Mouse (Mus musculus) c-Kit-negative CD71-positive TER-119-positive erythroid progenitor cells, embryonic 14.5 days (primary cell): ENCODE data around the gene Fam186b.

Experiments
- DNase-seq: peaks from one replicate; pipeline ENCODE4 v3.0.0-alpha.2; 2013; ENCODE audit warnings: low read depth, low spot score

The Fam186b gene

DNA sequence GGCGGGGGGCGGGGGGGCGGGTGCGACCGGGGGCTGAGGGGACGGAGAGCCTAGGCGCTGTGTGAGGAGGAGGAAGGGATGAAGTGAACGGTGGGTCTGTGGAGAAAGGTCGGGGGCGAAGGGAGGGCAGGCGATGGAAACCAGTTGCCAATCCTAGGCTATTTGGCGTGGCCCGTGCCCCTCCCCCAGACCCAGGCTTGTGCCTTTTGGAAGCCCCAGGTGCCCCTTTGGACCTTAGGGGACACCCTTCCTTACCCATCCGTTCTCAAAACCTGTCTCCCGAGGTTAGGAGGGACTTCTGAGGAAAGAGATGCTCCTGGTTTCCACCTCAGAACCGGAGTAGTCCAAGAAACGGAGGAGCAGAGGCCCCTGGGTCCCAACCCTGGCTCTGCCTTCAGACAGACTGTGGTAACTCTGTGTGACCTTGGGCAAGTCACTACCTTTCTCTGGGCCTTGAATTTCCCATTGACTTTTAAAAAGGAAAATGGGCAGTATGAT is at the start of gene Fam186b:
Fam186b (minus strand) TSS at position 405 of the 498 bp plus-strand sequence.
- DNase-seq: no peak

DNA sequence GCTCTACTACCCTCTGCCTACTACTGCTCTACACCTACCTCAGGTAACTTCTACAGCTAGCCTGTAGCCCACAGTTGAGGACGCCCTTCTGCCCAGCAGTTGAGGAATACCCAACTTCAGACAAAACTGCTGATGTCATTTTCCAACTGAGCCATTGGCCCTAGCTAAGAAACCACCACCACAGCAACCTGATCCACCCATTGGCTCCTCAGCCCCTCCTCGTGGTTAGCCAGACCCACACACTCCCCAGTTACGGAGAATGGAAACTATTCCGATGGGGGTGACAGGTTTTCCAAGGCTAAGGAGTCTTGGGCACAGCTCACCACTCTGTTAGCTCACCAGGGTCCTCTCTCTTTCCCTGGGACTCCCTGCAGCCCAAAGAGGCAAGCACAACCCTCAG is 49.3 kb upstream of the Fam186b start:
- no peak for DNase-seq

DNA sequence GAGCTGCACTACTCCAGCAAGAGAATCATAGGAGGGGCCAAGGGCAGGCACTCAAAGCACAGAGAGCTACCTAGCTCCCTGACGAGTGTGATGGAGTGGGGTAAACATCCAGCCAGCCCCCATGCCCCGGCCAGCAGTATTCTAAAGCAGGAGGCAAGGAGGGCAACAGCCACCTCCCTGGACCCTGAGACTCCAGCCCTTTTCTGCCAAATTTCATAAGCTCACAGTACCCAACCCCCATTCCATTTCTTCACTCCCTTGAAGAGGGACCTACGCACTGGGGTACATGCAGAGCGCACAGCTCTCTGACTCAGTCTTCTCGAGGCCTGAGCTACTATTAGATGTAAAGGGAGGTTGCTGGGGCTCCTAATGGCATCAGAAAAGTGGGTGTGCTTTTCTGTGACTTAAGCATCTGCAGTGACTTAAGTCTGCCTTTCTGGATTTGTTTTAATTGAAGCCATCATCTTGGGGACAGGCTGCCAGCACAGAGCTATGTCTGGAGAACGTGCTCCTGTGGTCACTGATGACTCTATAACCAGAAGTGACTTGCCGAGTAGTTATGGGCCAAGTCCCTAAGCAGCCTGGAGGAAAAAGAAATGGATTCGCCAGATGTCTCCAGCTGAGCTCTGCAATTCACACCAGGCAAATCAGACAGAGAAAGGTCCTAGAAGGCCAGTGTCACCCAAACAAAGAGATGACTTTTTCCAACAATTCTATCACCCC is 48.6 kb upstream of the Fam186b start:
- DNase-seq: no peak

- no peak for DNase-seq
Measured at GRCm38 (mm10) chr15:99343414-99344147, 47.9 kb upstream of the Fam186b start.

- DNase-seq: no peak
Measured at GRCm38 (mm10) chr15:99342194-99342981, 46.7 kb upstream of the Fam186b start.

DNA sequence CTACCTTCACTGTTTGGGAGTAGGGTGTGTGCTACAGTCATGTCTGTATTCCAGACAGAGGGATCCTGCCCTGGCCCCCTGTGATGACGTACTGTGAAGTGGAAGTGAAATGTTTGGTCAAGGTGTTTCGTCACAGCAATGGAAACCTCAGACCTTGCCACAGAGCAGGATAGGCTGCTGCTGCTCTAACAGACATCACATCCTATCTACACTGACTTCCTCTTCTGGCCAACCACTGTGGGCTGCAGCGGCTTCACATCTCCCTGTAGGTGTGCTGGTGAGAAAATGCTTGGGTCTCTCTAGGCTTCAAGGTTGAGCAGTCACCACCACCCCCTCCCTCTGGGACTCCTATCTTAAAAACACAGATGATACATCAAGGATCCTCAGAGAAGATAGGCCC is 45.4 kb upstream of the Fam186b start:
- DNase-seq: no peak

DNA sequence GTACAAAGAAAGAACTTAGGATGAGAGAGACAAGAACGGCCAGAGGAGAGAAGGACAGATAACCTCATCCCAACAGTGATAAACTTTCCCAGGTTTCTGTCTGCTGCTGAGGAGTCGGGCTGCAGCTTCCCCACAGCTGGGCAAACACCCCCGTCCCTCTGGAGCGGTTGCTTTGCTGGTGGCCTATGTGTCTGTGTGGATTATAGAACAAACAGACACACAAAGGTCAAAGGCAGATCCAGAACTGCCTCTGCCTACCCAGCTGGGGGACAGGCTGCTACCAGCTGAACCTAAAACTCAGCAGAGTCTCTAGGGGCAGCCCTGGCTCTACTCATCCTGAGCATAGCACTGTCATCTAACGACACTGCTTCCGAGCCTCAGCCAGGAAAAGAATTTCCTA is 44.0 kb upstream of the Fam186b start:
- no peak for DNase-seq

DNA sequence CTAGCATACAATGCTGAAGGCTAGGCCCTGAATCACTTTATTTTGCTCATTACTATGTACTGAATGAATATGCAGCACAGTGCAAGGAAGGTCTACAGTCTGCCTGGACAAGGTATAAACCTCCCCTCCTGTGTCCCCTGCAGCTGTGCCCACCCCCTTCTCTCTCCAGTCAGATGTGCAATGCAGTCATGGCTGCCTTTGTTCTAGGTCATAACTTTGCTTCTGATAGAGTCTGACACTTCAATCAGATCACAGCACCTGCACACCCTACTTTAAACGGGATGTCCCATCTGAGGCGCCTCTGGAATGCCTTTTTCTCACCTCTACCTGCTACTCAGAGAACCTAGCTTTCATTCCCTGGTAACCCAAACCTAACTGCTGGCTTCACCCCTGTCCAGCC is 43.2 kb upstream of the Fam186b start:
- DNase-seq: no peak

- no peak for DNase-seq
Measured at GRCm38 (mm10) chr15:99335801-99336320, 40.2 kb upstream of the Fam186b start.

DNA sequence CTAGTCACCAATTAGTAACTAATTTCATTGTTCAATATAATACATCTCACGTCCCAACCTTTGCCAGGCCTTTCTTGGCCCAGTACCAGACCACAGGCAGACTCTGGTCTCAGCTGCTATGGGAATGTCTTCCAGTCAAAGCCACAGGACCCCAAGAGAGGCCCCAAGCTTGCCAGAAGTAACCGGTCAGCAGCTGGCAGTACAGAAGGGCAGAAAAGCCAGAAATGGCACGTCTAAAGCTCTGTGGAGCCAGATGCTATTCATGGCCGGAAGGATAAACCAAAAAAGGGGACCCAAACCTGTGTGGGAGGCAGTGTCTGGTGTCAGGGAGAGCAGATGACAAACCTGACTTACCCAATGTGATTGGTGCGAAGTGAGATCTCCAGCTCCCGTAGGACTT is 38.8 kb upstream of the Fam186b start:
- no peak for DNase-seq

DNA sequence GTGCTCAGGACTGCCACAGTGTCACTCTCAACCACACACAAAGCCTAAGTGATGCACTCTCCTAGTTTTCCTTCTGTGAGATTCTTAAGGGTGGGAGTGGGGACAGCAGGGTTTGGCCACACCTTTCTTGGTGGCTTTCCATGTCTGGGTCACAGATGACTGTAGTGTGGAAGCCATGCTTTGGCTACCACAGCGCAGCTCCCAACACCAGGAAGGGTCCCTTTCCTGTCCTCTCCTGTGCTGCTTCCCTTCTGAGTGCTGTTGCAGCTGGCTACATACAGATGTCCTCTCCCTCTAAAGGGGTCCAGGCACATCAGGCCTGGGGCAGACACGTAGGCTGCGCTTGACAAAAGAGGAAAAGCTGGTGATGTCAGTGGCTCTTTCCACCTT is 38.0 kb upstream of the Fam186b start:
- no peak for DNase-seq

DNA sequence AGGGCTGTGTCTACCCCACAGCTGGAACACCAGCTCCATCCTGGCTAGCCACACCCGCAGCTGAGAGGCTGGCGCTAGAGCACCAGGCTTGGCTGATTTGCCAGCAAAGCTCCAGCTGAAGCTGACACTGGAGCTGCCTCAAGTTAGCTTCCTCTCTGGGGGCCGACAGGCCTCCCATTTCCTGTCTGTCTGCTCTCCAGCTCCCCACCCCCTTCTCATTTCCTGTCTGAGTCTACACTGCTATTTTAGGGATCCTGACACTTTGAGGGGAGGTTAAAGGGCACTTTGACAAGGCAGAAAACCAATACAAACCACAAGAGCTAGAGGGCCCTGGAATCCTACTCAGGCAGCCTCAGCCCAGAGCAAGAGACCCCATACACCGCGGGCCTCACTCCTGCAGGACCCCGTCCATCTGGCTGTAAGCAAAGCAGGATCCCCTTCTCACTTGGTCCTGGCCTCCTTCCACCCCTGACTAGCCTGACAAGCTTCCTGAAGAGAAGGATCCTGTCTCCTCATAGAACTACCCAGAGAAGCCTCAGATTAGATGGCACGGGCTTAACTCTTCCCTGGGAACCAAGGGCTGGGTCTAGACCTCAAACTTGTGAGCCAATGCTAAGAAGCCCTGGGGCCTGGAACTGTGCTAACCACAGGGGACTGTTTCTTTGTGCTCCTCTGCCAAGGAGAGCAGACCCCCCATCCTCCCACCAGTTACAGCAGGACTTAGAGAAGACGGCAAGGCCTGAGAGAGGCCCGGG is 37.4 kb upstream of the Fam186b start:
- DNase-seq: no peak

DNA sequence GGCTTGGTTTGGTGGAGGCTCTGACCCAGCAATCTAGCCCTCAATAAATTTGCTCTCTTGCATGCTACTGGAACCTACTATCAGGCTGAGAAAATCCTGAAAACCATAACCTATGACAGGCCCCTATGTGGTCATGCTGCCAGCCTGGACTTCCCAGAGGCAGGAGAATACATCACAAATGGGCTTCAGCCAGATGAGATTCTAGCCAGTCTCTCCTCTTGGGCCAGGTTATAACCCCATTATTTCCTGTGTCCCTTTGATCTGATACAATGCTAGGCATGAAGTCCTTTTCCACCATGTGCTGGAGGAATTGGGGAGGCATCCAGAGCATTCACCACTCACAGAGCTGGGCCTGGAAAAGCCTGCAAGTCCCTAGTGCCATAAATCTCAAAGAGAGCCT is 36.4 kb upstream of the Fam186b start:
- DNase-seq: no peak

- no peak for DNase-seq
Measured at GRCm38 (mm10) chr15:99331341-99331740, 35.7 kb upstream of the Fam186b start.

- no peak for DNase-seq
Measured at GRCm38 (mm10) chr15:99330324-99330723, 34.6 kb upstream of the Fam186b start.

DNA sequence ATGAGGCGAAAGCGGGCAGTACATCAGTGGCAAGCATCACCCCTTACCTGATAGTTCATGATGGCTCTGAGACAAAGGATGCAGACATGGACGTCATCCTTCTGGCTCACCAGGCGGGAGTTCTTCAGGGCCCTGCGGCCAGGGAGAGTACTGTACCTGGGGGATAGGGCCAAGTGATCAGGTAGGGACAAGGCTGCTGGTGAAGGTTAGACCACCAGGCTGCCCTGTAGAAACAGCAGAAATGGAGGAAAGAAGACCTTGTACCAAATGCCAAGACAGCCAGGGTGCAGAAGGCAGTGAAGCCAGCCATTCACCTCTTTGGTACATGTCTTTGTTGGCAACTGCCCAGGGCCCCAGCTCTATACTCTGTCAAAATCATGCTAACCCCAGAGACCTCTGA is 32.3 kb upstream of the Fam186b start:
- no peak for DNase-seq

DNA sequence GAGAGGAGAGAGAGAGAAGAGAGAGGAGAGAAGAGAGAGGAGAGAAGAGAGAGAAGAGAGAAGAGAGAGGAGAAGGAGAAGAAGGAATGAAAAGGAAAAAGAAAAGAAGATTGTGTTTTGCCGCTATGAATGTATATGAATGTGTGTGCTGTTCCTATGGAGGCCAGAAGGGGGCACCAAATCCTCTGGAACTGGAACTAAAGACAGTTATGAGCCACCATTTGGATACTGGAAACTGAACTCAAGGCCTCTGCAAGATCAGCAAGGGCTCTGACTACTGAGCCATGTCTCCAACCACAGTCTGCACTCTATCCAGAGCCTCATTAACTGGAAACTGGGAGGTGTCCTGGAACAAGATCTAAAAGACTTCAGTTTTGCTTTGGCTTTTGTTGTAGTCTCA is 31.3 kb upstream of the Fam186b start:
- peak; percentile 21 for DNase-seq

GRCm38 (mm10) chr15:99326407-99326806 is 30.7 kb upstream of the Fam186b start:
- DNase-seq: no peak

DNA sequence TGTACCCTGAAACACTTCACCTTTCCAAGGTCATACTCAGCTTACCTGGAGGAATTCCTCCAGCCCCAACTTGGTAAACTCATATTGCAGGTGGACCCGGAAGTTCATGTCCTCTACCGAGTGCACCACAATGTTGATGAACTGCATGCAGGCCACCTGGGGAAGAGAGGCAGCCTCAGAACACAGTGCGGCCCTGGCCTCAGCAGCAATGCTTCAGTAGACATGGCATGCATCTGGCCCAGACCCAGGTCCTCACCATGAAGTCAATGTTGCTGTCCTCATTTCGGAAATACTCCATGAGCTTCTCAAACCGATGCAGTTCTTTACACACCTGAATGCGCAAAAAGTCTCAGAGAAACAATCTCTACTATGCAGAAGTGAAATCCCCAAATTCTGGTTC is 29.9 kb upstream of the Fam186b start:
- DNase-seq: no peak

DNA sequence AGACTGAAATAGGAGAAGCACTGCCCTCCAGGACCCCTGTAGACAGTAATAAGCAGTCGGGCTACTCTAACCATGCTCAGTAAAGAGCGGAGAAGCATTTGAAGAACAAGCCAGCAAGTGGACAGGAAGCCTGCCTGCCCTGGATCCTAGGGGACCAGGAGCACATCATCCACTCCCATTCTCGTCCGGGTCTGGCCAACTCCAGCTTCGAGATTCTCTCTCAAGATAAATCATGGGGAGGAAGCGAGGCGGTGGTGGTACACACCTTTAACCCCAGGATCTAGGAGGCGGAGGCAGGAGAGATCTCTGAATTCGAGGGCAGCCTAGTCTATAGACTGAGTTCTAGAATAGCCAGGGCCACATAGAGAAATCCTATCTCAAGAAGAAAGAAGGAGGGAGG is 28.5 kb upstream of the Fam186b start:
- no peak for DNase-seq

DNA sequence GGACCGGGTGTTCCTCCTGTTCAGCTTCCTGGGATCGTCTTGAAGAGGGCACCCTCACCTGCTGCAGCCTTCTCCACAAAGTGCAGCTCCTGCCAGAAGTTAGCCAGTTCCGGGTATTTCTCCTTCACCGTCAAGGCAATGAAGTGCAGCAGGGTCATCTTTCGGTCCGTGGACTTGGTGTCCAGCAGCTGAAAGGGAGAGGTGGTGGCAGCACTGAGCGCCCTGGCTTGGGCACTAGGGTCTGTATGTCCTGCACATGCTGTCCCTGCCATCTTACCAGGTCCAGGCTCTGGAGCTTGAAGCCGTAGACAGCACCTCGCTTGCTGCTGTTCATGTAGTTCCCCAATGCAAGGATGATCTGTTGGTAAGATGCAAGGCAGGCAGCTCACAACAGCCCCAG is 25.3 kb upstream of the Fam186b start:
- DNase-seq: no peak
